Mouse (Mus musculus): Measurements from ENCODE around the gene Htr1b.

Htr1b gene

GRCm38 (mm10) chr9:81633437-81633973 is at the start of gene Htr1b:
Gene Htr1b, minus strand, starts transcription at chr9:81633828.
- no peak for DNase-seq (ENCODE audit: low spot score)

GRCm38 (mm10) chr9:81676716-81677115 is 43.1 kb upstream of the Htr1b start:
- no peak for DNase-seq (ENCODE audit: low spot score)

- DNase-seq (ENCODE audit: low spot score): no peak
Observed at GRCm38 (mm10) chr9:81637486-81637885, 3.9 kb upstream of the Htr1b start.

- DNase-seq (ENCODE audit: low spot score): no peak
Observed at GRCm38 (mm10) chr9:81635109-81635508, 1.5 kb upstream of the Htr1b start.

- no peak for DNase-seq (ENCODE audit: low spot score)
Observed at GRCm38 (mm10) chr9:81634163-81634562, 535 bp upstream of the Htr1b start.

GRCm38 (mm10) chr9:81632736-81633436 is 742 bp downstream of the Htr1b start:
- DNase-seq (ENCODE audit: low spot score): no peak

GRCm38 (mm10) chr9:81632191-81632735 is 1.4 kb downstream of the Htr1b start:
- no peak for DNase-seq (ENCODE audit: low spot score)

- DNase-seq (ENCODE audit: low spot score): no peak
Observed at GRCm38 (mm10) chr9:81631581-81632091, 2.0 kb downstream of the Htr1b start.

GRCm38 (mm10) chr9:81626899-81627606 is 6.6 kb downstream of the Htr1b start:
- DNase-seq (ENCODE audit: low spot score): peak; percentile 19

GRCm38 (mm10) chr9:81625898-81626297 is 7.7 kb downstream of the Htr1b start:
- no peak for DNase-seq (ENCODE audit: low spot score)

- DNase-seq (ENCODE audit: low spot score): no peak
Observed at GRCm38 (mm10) chr9:81622873-81623272, 10.8 kb downstream of the Htr1b start.

GRCm38 (mm10) chr9:81611022-81611421 is 22.6 kb downstream of the Htr1b start:
- no peak for DNase-seq (ENCODE audit: low spot score)
